Comparison of ENCODE assay signal across 11 mouse cellular contexts in genomic region chr15:77793554-77793953, GRCm38 (mm10). TPM values are rescaled to one million over a fixed set of nuclear protein-coding genes. Genes with fewer than 3 reads are reported as not detected.
A peak's percentile ranks its signal among the peaks of the same experiment; 100 is the strongest.
DNase-seq lines count a peak whose midpoint lies in the region; ATAC-seq and TF ChIP-seq lines count a peak whose summit lies in the region.
"Had no signal": no experiment of that assay in that cellular context is flagged by ENCODE, and none has a peak within 500 bp of the region (broad histone marks: within the 10 kb centered on the region; RNA-seq: fewer than 3 reads in every experiment).

No protein-coding gene starts in this region.

- no peaks in the 10 kb centered on the region for H3K9me3 ChIP-seq in heart, embryonic 13.5 days
- H3K9me3 ChIP-seq in neural tube, embryonic 12.5 days, result no peaks in the 10 kb centered on the region
- H3K9me3 ChIP-seq in stomach, postnatal 0 days (ENCODE audit: control insufficient read depth, low read length), result no peaks in the 10 kb centered on the region

- H3K4me1 ChIP-seq in heart, embryonic 13.5 days, result peaks cover 66% of the 10 kb centered on the region
- H3K4me1 ChIP-seq in neural tube, embryonic 12.5 days, result peaks cover 2% of the 10 kb centered on the region
- peaks cover 11% of the 10 kb centered on the region for H3K4me1 ChIP-seq in stomach, postnatal 0 days (replicated peaks; ENCODE audit: control insufficient read depth, insufficient read depth)

- no peak for DNase-seq in heart, postnatal 4 days
- no peak for DNase-seq in neural tube, embryonic 10.5 days (ENCODE audit: extremely low spot score, low spot score)
- DNase-seq in layer of hippocampus, adult 8-10 months (ENCODE audit: low spot score in 2 of 2), result peak; percentile 69 to 71
- no peak for DNase-seq in stomach, postnatal 0 days (ENCODE audit: low spot score)
- no peak for DNase-seq in thymus, postnatal 0 days (ENCODE audit: low spot score)
- DNase-seq: thymus, adult 18-20 months had no signal

- no peak overlapping the region for H3K4me2 ChIP-seq in heart, embryonic 13.5 days
- no peak overlapping the region for H3K4me2 ChIP-seq in neural tube, embryonic 12.5 days (replicated peaks)
- no peak overlapping the region for H3K4me2 ChIP-seq in stomach, postnatal 0 days (replicated peaks; ENCODE audit: low read depth)

- no peaks in the 10 kb centered on the region for H3K27me3 ChIP-seq in heart, embryonic 13.5 days (replicated peaks)
- no peaks in the 10 kb centered on the region for H3K27me3 ChIP-seq in neural tube, embryonic 12.5 days (replicated peaks)
- no peaks in the 10 kb centered on the region for H3K27me3 ChIP-seq in stomach, postnatal 0 days (ENCODE audit: control insufficient read depth, insufficient read depth, low read length)

- 86% methylated on average over 7 of the region's 7 CpGs for WGBS in heart, embryonic 13.5 days
- WGBS in neural tube, embryonic 12.5 days, result 92% methylated on average over 7 of the region's 7 CpGs
- 72% methylated on average over 7 of the region's 7 CpGs for WGBS in stomach, postnatal 0 days

- TF ChIP-seq CTCF in stomach, postnatal 0 days (IDR thresholded peaks at IDR 0.05; ENCODE audit: low read depth), result no peak

- peaks cover 88% of the 10 kb centered on the region for H3K36me3 ChIP-seq in heart, embryonic 13.5 days
- peaks cover 50% of the 10 kb centered on the region for H3K36me3 ChIP-seq in neural tube, embryonic 12.5 days
- H3K36me3 ChIP-seq in stomach, postnatal 0 days (ENCODE audit: control insufficient read depth, insufficient read depth, low read length), result peaks cover 61% of the 10 kb centered on the region

- peak overlapping the region; percentile 6 for H3K9ac ChIP-seq in heart, embryonic 13.5 days
- 0 out of 2 replicates have a peak overlapping the region, but pooled peaks have one; percentile 29 for H3K9ac ChIP-seq in neural tube, embryonic 12.5 days
- H3K9ac ChIP-seq in stomach, postnatal 0 days (ENCODE audit: low read length), result no peak overlapping the region

- no peak overlapping the region for H3K4me3 ChIP-seq in heart, embryonic 13.5 days
- H3K4me3 ChIP-seq in neural tube, embryonic 12.5 days, result no peak overlapping the region
- H3K4me3 ChIP-seq in stomach, postnatal 0 days (ENCODE audit: low read depth, low read length), result no peak overlapping the region
- H3K4me3 ChIP-seq: erythroblast, embryonic 14.5 days had no signal

- no peak for TF ChIP-seq EP300 in stomach, postnatal 0 days (optimal IDR thresholded peaks at IDR 0.05)

- H3K27ac ChIP-seq in heart, embryonic 13.5 days (replicated peaks), result 0 out of 2 replicates have a peak overlapping the region, but pooled peaks have one; percentile 98
- no peak overlapping the region for H3K27ac ChIP-seq in neural tube, embryonic 12.5 days
- H3K27ac ChIP-seq in stomach, postnatal 0 days (replicated peaks), result 0 out of 2 replicates have a peak overlapping the region, but pooled peaks have one; percentile 35

- no peak for ATAC-seq in heart, embryonic 13.5 days (ENCODE audit: extremely low read depth, insufficient number of reproducible peaks, low FRiP score, low TSS enrichment)
- ATAC-seq in neural tube, embryonic 12.5 days (ENCODE audit: low FRiP score, low read depth), result no peak
- no peak for ATAC-seq in stomach, postnatal 0 days (ENCODE audit: low FRiP score, low TSS enrichment)
- ATAC-seq: midbrain, embryonic 16.5 days had no signal

RNA-seq across cellular contexts. Expression of gene Apol8, which starts 36.8 kb away (rescaled TPM):
- 0.32 and 0.78 TPM in 2 replicates for polyA plus RNA-seq in heart, embryonic 13.5 days (2015; fragmentation: Nextera tagmentation; extraction: Ambion mirVana)
- total RNA-seq in heart, postnatal 4 days (2021), result under 1 TPM; 0.17 to 0.38 TPM
- polyA plus RNA-seq in neural tube, embryonic 12.5 days (2016; fragmentation: Nextera tagmentation; extraction: Ambion mirVana), result 0.26 and 0.48 TPM in 2 replicates
- total RNA-seq in layer of hippocampus, adult 8-10 months (2022), result 10 to 100 TPM in 2 of 4 experiments, 1 to 10 TPM in 2; 6.3 to 14.1 (median 9.1) TPM
- polyA plus RNA-seq in stomach, postnatal 0 days (2015; fragmentation: Nextera tagmentation; extraction: Ambion mirVana), result 0.05 and 0.10 TPM in 2 replicates
- 0.06 TPM in 1 of 2 replicates, not detected in the other for polyA plus RNA-seq in thymus, postnatal 0 days (2015; fragmentation: Nextera tagmentation; extraction: Ambion mirVana)
- total RNA-seq: granulocyte monocyte progenitor cell, adult 5-6 weeks had no signal

RNA-seq across cellular contexts. Expression of gene Myh9, which starts 48.4 kb away (rescaled TPM):
- polyA plus RNA-seq in heart, embryonic 13.5 days (2015; fragmentation: Nextera tagmentation; extraction: Ambion mirVana), result 24.8 and 25.0 TPM in 2 replicates
- total RNA-seq in heart, postnatal 4 days (2021), result 100 to 1,000 TPM; 219 to 228 TPM
- 20.9 and 21.0 TPM in 2 replicates for polyA plus RNA-seq in neural tube, embryonic 12.5 days (2016; fragmentation: Nextera tagmentation; extraction: Ambion mirVana)
- 100 to 1,000 TPM in 3 of 4 experiments, 10 to 100 TPM in 1; 89.0 to 116 (median 104) TPM for total RNA-seq in layer of hippocampus, adult 8-10 months (2022)
- 27.9 and 32.9 TPM in 2 replicates for polyA plus RNA-seq in stomach, postnatal 0 days (2015; fragmentation: Nextera tagmentation; extraction: Ambion mirVana)
- polyA plus RNA-seq in thymus, postnatal 0 days (2015; fragmentation: Nextera tagmentation; extraction: Ambion mirVana), result 62.3 and 71.0 TPM in 2 replicates

Comparison
In these comparisons a context has a peak if more than half of its experiments do, and no peak if none do; other contexts are left out.
1. DNase-seq: peak in layer of hippocampus, adult 8-10 months (2 of 2); none in heart, postnatal 4 days (single experiment), neural tube, embryonic 10.5 days (single experiment), stomach, postnatal 0 days (single experiment) and thymus, postnatal 0 days (single experiment).